Mouse (Mus musculus): ENCODE measurements around the gene Stard10.

The Stard10 gene

GRCm38 (mm10) chr7:101302691-101303090 is 14.2 kb upstream of the Stard10 start:
- DNase-seq (ENCODE audit: low spot score in 2 of 2) = no peak

DNA sequence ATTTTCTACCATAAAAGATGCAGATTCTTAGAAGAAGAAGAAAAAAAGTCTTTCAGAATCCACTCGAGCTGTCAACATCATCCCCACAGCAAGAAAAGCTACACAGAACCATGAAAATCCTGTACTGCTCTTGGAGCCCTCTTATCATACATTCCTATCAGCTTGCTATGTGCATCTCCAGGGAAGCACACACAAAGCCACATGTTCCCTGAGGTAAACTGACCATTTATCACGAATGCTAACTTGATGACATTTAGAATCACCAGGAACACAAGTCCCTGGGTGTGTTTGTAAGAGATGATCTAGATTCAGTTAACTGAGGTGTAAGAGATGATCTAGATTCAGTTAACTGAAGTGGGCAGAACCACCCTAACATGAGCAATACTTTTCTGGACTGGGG is 10.0 kb upstream of the Stard10 start:
- DNase-seq (ENCODE audit: low spot score in 2 of 2) = no peak

DNA sequence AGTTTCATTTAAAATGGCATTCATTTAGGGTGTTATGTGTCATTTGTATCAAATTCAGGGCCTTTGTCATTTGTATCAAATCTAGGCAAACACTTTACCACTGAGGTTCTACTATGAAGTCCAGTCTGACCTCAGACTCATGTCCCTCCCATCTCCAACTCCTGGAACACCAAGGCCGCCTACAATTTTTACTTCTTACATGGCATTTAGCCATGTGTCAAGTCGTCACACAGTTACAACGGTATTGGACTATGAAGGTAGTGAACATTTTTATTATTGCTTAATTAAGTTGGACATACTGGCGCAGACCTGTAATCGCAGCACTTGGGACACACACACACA is 6.9 kb upstream of the Stard10 start:
- DNase-seq (ENCODE audit: low spot score in 2 of 2) = no peak

GRCm38 (mm10) chr7:101310327-101311028 is 6.4 kb upstream of the Stard10 start:
- peak; percentile 98 for DNase-seq (ENCODE audit: low spot score in 2 of 2)

GRCm38 (mm10) chr7:101311061-101311460 is 5.8 kb upstream of the Stard10 start:
- DNase-seq (ENCODE audit: low spot score in 2 of 2) = no peak

GRCm38 (mm10) chr7:101313033-101313432 is 3.9 kb upstream of the Stard10 start:
- DNase-seq (ENCODE audit: low spot score in 2 of 2) = no peak

DNA sequence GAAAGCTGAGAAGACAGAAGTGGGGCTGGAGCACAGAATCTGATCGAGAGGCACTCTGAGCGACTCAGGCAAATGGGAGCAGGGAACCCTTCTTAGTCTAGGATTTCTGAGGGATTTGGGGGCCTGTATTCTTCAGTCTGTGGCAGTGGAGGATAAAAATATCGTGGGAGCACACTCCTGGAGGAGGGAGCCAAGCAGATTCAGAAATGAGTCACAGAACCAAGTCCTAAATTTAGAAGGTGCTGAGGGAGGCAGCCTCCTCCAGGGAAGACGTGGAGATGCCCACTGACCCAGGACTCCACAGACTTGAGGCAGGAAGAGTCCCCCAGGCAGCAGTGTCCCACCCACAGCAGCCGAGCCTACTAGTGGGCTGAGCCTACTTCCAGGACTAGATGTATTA is 2.5 kb upstream of the Stard10 start:
- peak; percentile 54 to 80 for DNase-seq (ENCODE audit: low spot score in 2 of 2)

GRCm38 (mm10) chr7:101315699-101316098 is 1.2 kb upstream of the Stard10 start:
- no peak for DNase-seq (ENCODE audit: low spot score in 2 of 2)

DNA sequence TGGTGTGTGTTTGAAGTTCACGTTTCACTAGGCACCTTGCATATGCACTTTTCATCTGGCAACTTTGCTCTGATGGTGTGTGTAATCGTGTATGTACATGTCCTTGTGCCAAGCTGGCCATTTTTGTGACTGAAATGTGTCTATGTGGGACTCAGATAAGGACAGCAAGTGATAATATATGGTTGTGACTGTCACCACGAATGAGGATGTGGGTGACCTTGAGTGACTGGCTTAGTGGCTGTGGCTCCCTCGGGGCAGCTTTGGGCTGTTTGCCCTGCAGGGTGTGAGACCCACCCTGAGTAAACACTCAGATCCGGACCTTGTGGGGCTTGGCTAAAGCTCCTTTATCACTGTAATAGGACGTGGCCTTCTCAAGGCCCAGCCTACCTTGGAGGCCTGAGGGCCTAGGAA is 290 bp upstream of the Stard10 start:
- no peak for DNase-seq (ENCODE audit: low spot score in 2 of 2)

DNA sequence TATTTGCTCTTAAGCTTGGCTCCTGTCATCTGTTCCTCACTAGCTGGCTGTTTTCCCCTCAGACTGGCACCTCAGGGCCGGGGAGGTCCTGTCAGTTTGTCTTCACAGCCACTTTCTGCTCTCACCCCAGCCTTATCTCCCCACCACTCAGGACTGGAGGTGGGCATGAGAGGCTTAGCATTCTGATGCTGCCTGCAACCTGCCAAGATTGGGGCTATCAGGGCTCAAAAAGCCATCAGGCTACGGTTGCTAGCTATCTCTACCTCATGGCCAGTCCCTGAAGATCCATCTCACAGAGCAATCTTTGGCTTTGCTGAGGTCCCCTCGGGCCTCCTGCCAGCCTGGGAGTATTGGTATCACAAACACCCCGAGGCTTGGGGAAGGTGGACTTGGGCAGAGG is 2.0 kb downstream of the Stard10 start:
- no peak for DNase-seq (ENCODE audit: low spot score in 2 of 2)

DNA sequence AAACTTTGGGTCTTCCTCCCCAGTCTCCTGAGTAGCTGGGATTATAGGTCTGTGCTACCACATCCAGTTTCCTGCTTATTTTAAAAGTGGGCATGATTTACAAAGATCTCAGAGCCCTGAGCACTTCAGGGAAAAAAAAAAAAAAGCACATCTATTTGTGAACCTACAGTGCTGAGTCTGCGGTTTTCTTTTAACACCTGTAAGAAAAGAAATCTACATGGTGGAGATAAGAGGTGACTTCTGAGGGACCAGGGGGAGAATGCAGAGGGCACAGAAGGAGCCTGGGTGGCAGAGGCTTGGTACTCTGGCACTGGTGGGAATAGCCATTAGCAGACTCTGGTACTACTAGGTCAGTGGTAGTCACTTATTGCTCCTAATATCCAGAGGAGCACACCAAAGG is 2.9 kb downstream of the Stard10 start:
- DNase-seq (ENCODE audit: low spot score in 2 of 2) = no peak

GRCm38 (mm10) chr7:101320399-101321217 is 3.7 kb downstream of the Stard10 start:
- no peak for DNase-seq (ENCODE audit: low spot score in 2 of 2)

GRCm38 (mm10) chr7:101321218-101321827 is 4.4 kb downstream of the Stard10 start:
- DNase-seq (ENCODE audit: low spot score in 2 of 2) = no peak

DNA sequence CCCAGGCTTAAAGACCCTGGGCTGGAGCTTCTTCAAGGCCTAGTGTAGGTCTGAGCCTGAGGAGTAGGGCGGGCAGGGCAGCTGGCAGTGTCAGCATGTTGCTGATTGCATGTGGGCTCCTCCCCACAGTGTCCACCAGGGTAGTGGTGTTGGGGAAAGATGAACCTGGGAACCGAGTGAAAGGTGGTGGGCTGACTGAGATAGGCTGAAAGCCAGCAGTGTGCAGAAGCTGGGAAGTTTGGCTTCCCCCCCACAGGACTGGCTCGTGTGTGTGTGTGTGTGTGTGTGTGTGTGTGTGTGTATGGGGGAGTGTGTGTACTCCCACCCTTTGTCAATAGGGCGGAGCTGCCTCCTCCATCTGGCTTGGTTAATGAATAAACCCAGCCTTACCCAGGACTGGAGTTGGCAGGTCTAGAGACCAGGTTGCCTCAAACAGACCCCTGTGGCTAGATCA is 6.3 kb downstream of the Stard10 start:
- no peak for DNase-seq (ENCODE audit: low spot score in 2 of 2)

- DNase-seq (ENCODE audit: low spot score in 2 of 2) = no peak
Observed at GRCm38 (mm10) chr7:101324142-101324962, 7.5 kb downstream of the Stard10 start.

GRCm38 (mm10) chr7:101326006-101326405 is 9.1 kb downstream of the Stard10 start:
- no peak for DNase-seq (ENCODE audit: low spot score in 2 of 2)

GRCm38 (mm10) chr7:101327263-101327662 is 10.4 kb downstream of the Stard10 start:
- DNase-seq (ENCODE audit: low spot score in 2 of 2) = no peak

DNA sequence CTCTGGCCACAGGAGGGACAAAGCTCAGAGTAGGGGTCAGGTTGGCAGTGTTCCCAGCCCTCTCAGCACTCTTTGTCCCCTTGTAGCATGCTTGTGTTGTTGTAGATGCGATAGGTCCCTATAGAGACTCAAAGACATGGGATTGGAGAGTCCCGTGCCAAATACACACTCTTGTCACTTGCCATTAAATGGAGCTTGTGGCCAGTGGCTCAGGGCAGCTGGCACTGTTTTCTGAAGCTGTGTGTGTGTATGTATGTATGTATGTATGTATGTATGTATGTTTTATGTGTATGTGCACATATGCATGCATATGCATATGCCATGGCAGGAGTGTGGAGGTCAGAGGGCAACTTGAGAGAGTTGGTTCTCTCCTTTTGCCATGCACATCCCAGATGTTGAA is 10.9 kb downstream of the Stard10 start:
- DNase-seq (ENCODE audit: low spot score in 2 of 2) = no peak

DNA sequence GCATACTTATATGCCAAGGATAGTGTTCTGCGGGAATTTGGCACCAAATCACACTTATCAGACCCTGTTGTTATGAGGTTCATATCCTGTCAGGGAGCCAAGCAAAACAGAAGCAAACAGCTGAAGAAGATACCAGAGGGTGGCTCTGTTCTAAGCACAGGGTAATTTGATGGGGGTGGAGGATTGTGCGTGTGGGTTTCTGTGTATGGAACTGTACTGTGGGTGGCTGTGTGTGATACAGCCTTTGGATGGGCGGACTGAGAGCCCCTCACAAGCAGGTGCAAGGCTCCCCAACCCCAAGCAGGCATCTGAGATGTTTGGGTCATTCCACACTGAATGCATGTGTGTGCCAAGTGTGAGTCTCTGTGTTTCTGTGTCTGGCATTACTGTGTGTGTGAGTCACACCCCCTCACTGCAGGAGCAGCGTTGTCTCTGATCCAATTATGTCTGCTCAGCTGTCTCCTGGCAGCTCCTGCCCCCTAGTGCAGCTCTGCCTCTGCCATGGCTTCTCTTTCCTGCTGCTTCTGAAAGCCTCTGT is 11.8 kb downstream of the Stard10 start:
- peak; percentile 70 to 79 for DNase-seq (ENCODE audit: low spot score in 2 of 2)

DNA sequence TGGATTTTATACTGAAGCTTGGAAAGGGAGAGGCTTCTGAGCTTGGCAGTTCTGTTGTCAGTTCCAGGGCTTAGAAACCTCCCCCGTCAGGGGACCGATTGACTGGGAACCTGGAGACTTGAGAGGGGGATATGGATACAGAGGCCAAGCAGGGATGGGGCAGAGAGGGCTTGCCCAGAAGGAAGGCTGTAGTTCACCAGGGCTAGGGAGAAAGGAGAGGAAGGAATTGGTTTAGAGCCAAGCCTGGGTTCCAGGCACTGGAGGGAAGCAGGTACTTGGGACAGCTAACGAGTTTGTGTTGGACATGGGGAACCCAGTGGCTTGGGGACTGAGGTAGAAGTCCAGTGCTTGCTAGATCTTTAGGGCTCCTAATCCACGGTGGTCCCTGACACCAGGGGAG is 12.7 kb downstream of the Stard10 start:
- DNase-seq (ENCODE audit: low spot score in 2 of 2) = no peak

DNA sequence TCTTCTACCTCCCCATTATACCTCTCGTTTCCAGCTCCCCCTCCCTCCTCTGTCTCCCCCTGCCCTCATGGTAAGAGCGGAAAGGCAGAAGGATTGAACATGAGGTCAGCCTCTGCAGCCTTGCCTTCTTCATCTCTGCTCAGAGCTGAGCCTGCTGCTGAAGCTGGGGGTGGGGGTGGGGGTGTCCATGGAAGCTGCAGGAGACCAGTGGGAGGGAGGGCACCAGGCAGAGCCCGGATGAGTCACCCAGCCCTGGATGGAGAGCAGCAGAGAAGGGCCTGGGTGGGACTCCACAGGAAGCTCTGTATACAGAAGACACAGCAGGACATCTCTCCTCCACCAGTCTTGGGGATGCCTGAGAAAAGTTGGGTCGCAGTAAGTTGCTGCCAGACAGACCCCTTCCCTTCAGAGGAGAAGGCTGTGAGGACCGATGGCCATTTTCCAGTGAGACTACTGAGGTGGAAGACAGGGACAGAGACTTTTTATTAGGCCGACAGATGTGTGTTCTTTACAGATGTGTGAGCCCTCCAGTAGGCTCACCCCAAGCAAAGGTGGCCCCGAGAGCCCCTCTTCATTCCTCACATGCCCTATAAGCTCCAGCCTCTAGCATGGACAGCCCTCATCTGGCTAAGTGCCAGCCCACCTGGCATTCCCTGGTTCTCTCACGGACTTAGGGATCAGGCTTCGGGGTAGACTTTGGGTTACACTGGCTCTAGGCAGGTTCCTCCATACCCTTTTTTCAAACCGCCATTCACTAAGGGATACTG is 13.4 kb downstream of the Stard10 start:
- no peak for DNase-seq (ENCODE audit: low spot score in 2 of 2)

All from right cerebral cortex, postnatal 36 days (tissue).